Mouse (Mus musculus) thymus, adult 2 months (tissue): ENCODE data around the gene Fanci. TPM values are rescaled to one million over a fixed set of nuclear protein-coding genes. Genes with fewer than 3 reads are reported as not detected.

Experiments
- DNase-seq: peaks from one replicate; pipeline ENCODE4 v3.0.0; 2021
- H3K27ac ChIP-seq: fragments of 200-500 bp; 2 replicates; pipeline ENCODE4 v1.5.1; 2012; ENCODE audit warnings: low read length, control low read depth; ENCODE audit not compliant: control insufficient read depth, insufficient read depth
- H3K27me3 ChIP-seq: fragments of 200-500 bp; 2 replicates; pipeline ENCODE4 v1.6.1; 2012; ENCODE audit warnings: mild to moderate bottlenecking, low read length, moderate library complexity, mixed read lengths; ENCODE audit not compliant: control insufficient read depth, insufficient read depth
- H3K36me3 ChIP-seq: fragments of 200-500 bp; 2 replicates; pipeline ENCODE4 v1.6.1; 2012; ENCODE audit warnings: mild to moderate bottlenecking, low read length, moderate library complexity; ENCODE audit not compliant: control insufficient read depth, insufficient read depth
- H3K4me1 ChIP-seq: fragments of 200-500 bp; replicated peaks from 2 replicates; pipeline ENCODE4 v1.6.1; 2012; ENCODE audit warnings: low read length; ENCODE audit not compliant: control insufficient read depth, insufficient read depth
- H3K4me3 ChIP-seq: fragments of 200-500 bp; 2 replicates; pipeline ENCODE4 v1.5.1; 2012; ENCODE audit warnings: mild to moderate bottlenecking, low read length, control low read depth, moderate library complexity; ENCODE audit not compliant: control insufficient read depth, insufficient read depth
- CTCF ChIP-seq: fragments of 200-500 bp; IDR thresholded peaks from 2 replicates; pipeline ENCODE4 v1.5.1; 2012; ENCODE audit warnings: mild to moderate bottlenecking, control low read depth, low read length, moderate library complexity, borderline replicate concordance; ENCODE audit not compliant: control insufficient read depth, poor library complexity, insufficient read depth; ENCODE audit errors: extremely low read depth
- POLR2A ChIP-seq: fragments of 200-500 bp; IDR thresholded peaks from 2 replicates; pipeline ENCODE4 v1.6.1; 2012; ENCODE audit warnings: mild to moderate bottlenecking, low read length, control low read depth, moderate library complexity; ENCODE audit not compliant: control insufficient read depth, poor library complexity, insufficient read depth; ENCODE audit errors: extremely low read depth
- WGBS: fragments of 180-500 bp; shearing (Covaris S2); methylation state at CpG from one replicate; pipeline ENCODE4 v1.1.7; 2018; 5-methylcytosine and 5-hydroxymethylcytosine counted together
- polyA plus RNA-seq: library from polyadenylated mRNA; depleted of rRNA; stranded (reverse); fragments of >200 nt; gene quantifications from 2 replicates; pipeline ENCODE4 v1.2.3, GENCODE M21; 2012; rRNA removed

Gene Fanci
- polyA plus RNA-seq, 1 experiment: 7.8 TPM

GRCm38 (mm10) chr7:79497701-79498115 lies 106.0 kb downstream of the Fanci start:
- WGBS: 18% methylated on average over 20 of the region's 20 CpGs
- Histone ChIP-seq H3K4me3 (no peak overlapping the region), H3K4me1 (no peaks in the 10 kb centered on the region), H3K27me3 (peaks cover 9% of the 10 kb centered on the region), H3K27ac (no peak overlapping the region), H3K36me3 (no peaks in the 10 kb centered on the region)
- no peak for TF ChIP-seq CTCF
- no peak for TF ChIP-seq POLR2A
- DNase-seq: no peak

DNA sequence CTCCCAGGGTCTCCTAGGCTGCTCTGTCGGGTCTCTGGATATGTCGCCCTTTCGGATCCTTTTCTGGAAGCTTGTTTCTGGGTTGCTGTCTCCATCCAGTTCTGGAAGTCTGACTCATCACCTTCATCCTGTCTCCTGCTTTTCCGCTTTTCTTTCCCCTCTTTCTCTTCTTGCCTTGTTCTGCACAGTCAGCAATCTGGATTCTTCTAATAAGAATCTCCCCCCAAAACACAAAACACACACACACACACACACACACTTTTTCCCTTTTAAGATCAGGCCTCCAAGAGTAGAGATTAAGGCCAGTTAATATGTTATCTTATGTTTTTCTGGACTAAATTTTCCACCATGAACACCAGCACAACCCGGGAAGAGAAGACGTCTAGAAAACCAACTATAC lies 106.6 kb downstream of the Fanci start:
- H3K36me3 ChIP-seq: no peaks in the 10 kb centered on the region
- no peak for TF ChIP-seq POLR2A
- TF ChIP-seq CTCF: no peak
- H3K4me3 ChIP-seq: no peak overlapping the region
- DNase-seq: no peak
- peaks cover 9% of the 10 kb centered on the region for H3K27me3 ChIP-seq
- no peaks in the 10 kb centered on the region for H3K4me1 ChIP-seq
- H3K27ac ChIP-seq: no peak overlapping the region
- WGBS: 18% methylated on average over 6 of the region's 6 CpGs

GRCm38 (mm10) chr7:79498965-79499595 lies 107.4 kb downstream of the Fanci start:
- Histone ChIP-seq H3K27me3 (peaks cover 10% of the 10 kb centered on the region), H3K27ac (no peak overlapping the region), H3K36me3 (no peaks in the 10 kb centered on the region), H3K4me1 (no peaks in the 10 kb centered on the region), H3K4me3 (no peak overlapping the region)
- peak; percentile 22 for DNase-seq
- TF ChIP-seq CTCF: no peak
- no peak for TF ChIP-seq POLR2A
- WGBS: 3% methylated on average over 35 of the region's 35 CpGs

Other genes with a start within 250 kb of the Fanci start
- 144 and 150 TPM in 2 replicates for gene Mfge8, start 242.9 kb upstream of the Fanci start, polyA plus RNA-seq
- gene Abhd2, start 118.7 kb upstream of the Fanci start, polyA plus RNA-seq: 32.5 and 34.0 TPM in 2 replicates
- gene Rlbp1, start 4.9 kb upstream of the Fanci start, polyA plus RNA-seq: 0.11 and 0.78 TPM in 2 replicates
- gene Polg, start 74.4 kb downstream of the Fanci start, polyA plus RNA-seq: 152 and 164 TPM in 2 replicates
- 0.56 and 1.2 TPM in 2 replicates for gene Rhcg, start 225.7 kb downstream of the Fanci start, polyA plus RNA-seq